Mouse (Mus musculus) cerebellum, adult 11-12 months (tissue): ENCODE measurements around the gene Arhgef1.

Source experiments
- DNase-seq: peaks from one replicate; pipeline ENCODE4 v3.0.0; 2022

Gene Arhgef1

DNA sequence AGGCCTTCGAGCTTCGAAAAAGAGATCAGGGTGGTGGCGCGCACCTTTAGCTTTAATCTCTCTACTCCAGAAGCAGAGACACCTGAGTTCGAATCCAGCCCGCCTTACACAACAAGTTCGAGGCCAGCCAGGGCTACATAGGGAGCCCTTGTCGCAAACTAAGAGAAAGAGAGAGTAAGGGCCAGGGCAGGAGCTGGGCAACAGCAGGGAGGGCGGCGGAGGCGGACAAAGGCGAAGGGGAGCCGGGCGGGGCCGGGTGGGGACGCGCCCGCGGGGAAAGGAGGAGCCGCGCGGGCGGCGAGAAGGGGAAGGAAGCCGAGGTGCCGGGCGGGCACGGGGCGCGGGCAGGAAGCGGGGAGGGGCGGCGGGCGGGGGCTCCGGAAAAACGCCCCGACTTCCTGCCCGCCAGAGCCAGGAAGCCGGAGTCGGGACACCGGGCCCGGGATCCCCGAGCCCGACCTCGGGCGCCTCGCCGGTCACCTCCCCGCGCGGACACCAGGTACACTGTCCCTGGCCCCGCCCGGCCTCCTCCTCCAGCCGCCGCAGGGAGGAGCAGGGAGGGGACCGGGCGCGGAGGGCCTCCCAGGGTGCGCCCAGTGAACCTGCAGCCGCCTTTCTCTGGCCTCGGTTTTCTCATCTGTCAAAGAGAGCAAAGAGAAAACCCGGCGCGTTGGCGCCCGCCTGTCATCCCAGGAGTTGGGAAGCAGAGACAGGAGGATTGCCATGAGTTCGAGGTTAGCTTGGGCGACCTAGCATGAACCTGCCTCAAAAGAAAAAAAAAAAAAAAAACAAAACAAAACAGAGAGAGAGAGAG is at the start of gene Arhgef1:
Arhgef1 (plus strand) TSS at position 283 of the 814 bp plus-strand sequence.
- peak; percentile 62 for DNase-seq

DNA sequence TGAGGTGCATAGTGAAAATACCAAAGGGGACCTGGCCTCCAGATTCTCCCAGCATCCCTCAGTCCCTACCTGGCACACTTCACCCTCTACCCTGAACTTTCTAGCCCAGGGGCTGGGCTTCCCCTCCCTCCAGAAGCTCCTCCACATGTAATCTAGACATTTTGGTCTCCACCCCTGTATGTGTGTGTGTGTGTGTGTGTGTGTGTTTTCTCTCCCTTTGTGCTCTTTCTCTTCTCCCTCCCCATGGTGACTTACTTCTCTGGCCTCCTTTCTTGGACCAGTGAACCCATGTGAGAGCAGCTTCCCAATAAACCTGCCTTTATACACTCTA is 49.5 kb upstream of the Arhgef1 start:
- no peak for DNase-seq

DNA sequence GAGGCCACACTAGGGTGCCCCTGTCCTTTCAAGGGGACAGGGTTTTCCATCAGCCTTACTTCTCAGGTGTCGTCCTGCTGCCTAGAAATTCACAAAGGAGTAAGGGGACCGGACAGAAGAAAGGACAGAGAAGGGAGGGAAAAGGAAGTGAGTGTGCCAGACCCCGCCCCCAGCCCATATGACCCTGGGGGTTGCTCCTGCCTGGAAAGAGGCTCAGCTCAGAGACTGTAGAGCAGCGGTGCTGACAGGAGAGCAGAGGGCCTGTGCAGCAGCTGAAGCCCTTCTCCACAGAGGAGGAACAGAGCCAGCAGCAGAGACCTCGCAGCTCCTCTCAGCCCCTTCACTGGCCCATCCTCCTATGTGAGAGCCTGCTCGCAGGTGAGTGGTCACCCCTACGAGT is 49.0 kb upstream of the Arhgef1 start:
- DNase-seq = no peak

DNA sequence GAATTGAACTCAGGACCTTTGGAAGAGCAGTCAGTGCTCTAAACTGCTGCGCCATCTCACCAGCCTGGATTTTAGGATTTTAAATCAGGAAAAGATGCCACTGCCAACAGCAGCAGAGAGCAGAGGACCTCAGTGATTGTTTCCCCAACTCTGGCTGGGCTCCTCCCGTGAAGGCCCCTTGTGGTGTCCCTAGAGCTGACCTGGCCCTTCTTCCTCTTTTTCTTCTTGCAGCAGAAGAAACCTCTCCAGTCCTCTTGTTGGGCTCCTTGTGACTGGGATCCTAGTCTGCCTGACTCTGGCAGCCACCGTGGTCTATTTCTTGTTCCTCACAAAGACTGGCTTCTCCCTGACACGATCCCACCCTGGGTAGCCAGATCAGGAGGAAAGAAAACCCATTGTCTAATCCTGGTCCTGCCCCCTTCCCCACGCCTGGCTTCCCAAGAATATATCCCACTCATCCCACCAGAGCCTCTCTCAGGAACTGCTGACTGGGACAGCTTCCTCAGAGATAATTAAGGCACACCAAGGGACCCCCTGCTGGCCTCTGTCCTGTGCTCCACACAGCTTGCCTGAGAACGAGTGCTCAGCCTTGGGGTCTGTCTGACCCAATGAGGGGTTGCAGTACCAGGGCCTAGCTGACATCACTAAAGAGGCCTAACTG is 46.1 kb upstream of the Arhgef1 start:
- no peak for DNase-seq

DNA sequence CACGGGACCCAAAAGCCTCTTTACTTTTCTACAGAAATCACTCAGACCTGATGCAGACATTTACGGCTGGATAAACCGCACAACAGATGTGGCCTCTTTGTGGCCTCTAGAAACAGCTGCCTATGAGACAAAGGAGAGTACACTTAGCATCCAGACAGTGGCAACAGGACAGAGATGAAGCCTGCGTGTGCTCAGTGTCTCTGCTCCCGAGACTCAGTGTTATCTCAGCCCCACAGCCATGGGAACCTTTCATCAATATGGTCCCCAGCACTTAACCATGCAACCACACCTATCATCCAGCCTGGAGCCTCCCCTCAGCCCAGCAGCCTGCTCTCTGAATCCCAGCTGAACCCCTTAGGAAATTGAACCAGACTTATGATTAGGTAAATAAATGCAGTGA is 43.5 kb upstream of the Arhgef1 start:
- no peak for DNase-seq

DNA sequence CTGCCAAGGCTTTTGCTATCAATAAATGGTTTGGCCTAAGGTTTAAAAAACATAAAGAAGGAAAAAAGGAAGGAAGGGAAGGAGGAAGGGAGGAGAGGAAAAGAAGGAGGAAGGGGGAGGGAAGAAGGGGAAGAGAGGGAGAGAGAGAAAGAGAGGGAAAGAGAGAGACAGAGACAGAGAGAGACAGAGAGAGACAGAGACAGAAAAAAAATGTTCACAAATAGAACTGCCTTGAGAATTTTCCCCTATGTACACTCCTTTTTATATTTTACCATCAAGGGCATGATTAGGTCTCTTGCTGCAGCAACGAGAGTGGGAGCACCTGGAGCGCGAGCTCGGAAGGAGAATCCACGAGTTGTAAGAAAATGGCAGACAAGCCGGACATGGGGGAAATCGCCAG is 40.8 kb upstream of the Arhgef1 start, which contains the start of gene Gm9844:
Gm9844 (plus strand) TSS at position 301 of the 400 bp plus-strand sequence.
- DNase-seq = no peak

DNA sequence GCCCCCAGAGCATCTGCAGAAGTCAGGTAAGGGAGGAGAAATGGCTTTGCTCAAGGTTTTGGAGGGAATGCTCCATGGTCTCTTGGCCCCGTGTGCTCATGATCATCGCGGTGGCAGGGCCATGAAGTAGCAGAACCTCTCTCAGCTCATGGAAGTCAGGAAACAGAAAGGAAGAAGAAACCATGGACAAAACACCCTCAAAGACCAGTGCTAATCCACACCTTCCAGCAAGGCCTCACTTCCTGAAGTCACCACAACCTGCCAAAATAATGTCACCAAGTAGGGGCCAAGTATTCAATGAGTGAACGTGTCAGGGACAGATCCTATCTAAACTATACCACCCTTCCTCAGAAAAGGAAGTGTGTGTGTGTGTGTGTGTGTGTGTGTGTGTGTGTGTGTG is 39.9 kb upstream of the Arhgef1 start:
- DNase-seq = no peak

DNA sequence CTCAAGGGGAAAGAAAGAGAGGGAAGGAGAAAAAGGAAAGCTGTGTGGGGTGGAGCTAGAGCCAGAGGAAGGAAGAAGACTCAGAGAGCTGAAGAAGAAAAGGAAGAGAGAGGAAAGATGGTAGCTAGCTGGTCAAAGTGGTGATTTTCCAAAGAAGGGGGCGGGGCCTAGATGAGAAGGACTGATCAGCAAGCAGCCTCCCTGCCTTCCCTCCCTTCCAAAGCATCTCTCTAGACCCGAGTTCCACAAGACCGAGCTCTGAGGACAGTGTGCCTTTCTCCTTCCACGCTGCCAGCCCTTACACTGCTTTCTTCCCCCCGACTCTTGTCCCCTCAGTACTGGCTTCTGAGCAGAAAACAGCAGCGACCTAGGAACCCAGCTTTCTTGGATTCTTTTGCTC is 38.6 kb upstream of the Arhgef1 start:
- DNase-seq = no peak

DNA sequence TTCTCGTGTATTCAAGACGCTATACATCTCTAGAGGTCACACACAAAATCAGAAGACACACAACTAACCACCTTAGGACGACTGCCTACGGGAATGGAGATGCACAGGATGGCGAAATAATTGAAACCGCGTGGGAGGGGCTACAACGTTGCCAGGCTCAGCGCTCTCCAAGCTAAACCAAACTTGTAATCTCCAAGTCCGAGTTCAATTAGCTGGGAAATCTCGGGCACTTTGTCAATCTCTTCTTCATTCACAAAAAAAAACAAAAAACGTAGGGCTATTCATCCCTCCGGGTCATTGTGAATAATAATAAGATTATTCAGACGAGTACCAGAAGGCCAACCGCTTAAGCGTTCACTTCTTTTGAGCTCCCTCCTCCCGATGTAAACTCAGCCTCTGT is 33.6 kb upstream of the Arhgef1 start:
- DNase-seq = no peak

DNA sequence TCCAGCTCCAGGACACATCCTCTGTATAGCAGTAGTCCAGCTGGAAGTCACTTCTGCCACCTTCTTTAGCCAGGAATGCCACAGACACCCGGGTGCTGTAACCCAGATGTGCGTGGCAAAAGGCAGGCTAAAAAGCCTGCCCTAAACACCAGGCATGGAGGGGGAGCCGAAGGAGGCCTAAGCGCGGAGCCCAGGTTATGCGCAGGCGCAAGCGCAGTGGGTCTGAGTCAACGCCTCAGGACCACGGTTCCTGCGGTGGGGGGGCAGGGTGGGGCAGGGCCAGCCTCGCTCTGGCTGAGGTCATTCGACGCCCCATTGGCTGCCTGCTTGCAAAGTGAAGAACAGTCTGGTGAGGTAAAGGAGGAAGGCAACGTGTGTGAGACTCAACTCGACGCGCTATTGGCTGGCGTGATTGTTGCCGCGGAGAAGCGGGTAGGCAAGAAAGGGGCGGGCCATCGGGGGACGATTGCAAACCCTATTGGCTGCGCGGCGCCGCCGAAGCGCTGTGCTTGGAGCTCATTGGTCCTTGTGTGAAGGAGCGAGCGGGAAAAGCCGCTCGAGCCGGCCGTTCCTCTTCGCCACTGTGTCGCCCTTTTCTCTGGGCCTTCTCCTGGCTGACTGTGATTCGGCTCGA is 33.1 kb upstream of the Arhgef1 start, which contains the start of the genes Lypd4 and Dmrtc2:
Lypd4 (minus strand) TSS at position 410 of the 634 bp plus-strand sequence.
Dmrtc2 (plus strand) TSS at position 526 of the 634 bp plus-strand sequence.
- DNase-seq = no peak

DNA sequence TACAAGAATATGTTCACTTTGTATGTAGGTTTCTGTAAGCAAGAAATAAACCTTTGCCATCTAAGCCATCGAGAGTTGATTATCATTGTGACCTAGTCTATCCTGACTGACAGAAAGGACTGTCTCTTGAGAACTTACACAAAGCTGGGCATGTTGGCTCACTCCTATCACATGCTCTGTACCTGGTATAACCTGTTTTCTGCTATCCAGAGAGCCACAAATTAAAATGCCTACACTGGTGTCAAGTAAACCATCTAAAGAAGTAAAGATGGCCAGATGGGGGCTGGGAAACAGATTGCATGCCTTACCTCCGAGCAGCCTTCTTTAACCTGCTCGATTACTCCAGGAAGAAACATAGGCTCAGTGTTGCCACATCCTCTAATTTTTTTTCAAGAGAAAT is 25.1 kb upstream of the Arhgef1 start:
- DNase-seq = no peak

DNA sequence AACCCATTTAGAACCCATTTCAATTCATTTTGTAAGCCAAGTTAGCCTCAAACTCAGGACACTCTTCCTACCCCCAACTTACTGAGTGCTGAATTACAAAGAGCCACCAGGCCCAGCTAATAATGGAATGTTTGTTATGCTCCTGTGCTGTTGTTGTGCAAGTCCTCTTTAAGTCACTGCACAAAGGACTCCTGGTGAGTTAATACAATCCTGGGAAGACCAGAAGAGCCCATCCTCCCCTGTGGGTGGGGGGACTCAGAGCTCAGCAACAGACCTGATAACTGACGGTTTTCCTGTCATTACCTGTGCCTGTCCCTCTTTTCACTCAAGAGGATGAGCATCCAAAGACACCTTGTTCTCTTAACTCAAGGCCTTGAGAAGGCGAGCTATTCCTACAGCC is 23.1 kb upstream of the Arhgef1 start:
- DNase-seq = no peak

DNA sequence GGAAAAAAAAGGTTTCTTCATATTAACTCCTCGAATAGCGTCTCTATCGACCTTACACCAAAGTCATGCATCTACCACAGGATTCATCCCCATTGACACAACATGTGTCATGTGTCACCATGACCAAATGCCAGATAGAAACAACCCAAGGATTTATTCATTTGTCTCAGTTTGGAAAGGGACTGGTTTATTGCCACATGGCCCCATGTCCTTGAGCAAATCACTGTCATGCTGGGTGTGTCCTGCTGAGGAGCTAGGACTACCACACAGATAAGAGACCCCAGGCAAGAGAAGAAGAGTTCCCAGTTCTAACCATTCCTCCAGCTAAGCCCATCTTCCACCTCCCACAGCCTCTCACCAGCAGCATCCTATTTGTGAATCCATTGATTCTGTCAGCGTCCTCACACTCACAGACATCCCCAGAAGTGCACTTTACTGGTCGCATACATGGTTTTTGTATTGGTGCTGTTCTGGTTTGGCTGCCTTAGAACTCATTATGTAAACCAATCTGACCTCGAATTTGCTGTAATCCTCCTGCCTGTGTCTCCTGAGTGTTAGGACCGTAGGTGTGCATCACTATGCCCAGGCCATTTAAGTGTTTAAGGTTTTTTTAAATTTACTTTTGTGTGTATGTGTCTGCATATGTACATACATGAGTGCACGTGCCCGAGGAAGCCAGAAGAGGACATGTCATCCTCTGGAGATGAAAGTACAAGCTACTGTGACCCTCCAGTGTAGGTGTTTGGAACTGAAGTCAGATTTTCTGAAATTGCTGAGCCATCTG is 20.1 kb upstream of the Arhgef1 start:
- DNase-seq = peak; percentile 55

DNA sequence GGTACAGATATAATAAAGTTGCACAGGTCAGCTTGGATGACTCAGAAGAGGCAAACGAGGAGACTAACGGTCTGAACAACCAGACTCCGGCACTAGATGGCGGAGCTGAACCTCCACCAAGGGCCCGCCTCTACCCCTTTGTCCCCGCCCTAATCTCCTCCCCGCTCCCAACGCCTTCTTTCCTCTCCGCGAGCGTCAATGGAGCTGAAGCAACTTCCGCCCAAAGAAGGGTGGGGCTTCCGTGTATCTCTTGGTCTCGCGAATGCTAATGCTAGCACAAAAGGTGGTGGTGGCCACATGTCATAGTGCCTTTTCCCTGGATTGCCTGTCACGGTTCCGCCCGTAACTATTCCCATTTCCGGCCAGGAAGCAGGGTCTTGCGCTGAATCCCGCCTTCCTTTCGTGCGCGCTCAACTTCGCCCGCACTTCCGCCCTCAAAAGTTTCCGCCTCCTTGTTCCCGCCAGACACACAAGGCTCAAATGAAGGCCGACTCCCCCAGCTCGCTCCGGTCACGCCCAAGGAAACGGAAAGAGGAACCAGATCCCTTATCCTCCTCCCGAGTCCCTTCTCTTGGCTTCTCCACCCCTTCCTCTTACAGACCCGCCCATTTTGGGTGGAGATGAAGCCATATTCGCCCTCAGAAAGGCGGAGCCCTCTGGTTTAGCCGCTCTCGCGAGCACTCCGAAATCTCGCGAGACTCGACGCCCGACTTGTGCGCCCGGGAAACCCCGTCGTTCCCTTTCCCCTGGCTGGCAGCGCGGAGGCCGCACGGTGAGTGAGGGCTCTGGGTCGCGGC is 18.6 kb upstream of the Arhgef1 start, which contains the start of gene Rps19:
Rps19 (plus strand) TSS at position 476 of the 797 bp plus-strand sequence.
- peak; percentile 99 for DNase-seq

DNA sequence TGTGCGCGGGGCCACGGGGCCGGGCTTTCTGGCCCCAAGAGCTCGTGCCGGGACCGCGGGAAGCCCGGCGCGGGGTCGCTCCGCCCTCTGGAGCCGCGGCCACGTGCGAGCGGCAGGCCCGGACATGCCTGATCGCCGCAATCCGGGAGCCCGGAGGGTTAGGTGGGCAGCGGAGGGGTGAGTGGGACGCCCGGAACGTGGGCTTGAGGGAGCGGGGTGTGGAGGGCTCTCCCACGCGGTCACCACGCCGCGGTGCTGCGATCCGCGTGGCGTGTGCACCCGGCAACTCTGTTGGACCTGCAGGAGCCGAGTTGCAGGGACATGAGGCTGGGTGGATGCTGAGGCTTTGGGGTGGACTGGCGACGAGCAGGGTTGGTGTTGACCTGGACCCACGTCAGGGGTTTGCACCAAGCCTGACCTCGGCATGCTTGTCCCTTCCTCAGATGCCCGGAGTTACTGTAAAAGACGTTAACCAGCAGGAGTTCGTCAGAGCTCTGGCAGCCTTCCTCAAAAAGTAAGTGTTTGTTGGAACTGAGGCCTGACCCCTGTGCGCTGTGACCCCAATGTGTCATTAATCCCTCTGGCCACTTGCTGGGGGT is 17.9 kb upstream of the Arhgef1 start:
- peak; percentile 78 for DNase-seq

DNA sequence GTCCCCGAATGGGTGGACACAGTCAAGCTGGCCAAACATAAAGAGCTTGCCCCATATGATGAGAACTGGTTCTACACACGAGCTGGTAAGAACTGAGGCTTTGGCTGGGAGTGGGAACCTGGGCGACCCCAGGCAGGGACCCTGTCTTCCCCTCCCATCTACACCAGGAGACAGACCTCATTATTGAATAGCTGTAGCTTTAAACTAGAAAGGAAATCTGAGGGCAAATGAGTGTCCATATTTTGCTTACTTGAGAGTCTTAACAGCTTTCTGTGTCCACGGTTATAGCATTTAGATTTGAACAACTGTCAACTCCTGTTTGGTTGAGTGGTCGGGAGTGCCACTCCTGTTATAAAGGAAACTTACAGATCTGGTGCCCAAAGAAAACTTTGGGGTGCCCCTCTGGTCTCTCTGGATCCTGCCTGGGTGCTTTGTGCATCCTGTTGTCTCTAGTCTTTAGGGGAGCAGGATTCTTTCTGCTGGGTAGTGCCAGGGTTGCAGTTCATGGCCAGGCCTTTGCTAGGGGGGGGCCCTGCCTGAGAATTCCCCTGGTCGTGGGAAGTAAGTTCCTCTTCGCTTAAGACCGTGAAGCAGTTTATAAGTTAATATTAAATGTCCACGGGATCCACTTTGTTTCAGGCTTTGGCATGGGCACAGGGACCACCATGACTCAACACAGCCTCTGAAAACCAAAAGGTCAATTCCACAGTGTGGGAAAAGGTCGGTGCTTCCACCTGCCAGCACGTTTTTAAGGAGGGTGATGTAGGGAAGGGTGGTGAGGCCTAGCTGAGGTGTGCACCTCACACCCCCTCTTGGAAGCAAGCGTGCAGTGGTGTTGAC is 17.0 kb upstream of the Arhgef1 start:
- DNase-seq = peak; percentile 60

DNA sequence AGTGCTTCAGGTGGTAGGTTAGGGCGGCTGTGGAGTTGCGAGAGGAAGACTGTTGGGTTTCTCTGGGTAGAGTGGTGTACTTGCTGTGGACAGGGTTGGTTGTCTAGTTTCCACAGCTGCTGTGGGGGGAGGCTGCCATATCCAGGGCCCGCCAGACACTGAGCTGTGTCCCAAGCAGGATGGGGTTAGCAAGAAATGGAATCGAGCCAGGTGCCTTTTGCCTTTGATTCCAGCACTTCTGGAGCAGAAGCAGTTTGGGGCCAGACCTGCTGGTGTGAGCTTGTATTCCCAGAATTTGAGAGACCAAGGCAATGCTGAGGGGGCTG is 16.4 kb upstream of the Arhgef1 start:
- no peak for DNase-seq

DNA sequence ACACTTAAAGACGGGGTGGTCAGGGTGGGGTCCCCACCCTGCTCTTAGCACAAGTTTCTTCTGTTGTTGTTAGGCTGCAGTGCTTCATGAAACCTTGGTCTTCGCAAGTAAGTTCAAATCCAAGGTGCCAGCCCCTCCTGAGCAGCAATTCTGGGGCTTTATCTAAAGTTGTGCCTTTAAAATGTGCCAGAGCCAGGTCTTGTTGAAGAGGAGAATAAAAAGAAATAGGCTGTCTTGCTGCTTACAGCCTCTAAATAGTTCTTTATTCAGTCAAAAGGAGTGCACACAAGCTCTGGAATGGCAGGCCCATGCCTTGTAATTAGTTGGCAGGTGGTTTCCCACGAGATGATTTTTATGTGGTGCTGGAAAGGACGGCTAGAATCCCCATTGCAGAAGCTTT is 15.6 kb upstream of the Arhgef1 start:
- peak; percentile 15 for DNase-seq

DNA sequence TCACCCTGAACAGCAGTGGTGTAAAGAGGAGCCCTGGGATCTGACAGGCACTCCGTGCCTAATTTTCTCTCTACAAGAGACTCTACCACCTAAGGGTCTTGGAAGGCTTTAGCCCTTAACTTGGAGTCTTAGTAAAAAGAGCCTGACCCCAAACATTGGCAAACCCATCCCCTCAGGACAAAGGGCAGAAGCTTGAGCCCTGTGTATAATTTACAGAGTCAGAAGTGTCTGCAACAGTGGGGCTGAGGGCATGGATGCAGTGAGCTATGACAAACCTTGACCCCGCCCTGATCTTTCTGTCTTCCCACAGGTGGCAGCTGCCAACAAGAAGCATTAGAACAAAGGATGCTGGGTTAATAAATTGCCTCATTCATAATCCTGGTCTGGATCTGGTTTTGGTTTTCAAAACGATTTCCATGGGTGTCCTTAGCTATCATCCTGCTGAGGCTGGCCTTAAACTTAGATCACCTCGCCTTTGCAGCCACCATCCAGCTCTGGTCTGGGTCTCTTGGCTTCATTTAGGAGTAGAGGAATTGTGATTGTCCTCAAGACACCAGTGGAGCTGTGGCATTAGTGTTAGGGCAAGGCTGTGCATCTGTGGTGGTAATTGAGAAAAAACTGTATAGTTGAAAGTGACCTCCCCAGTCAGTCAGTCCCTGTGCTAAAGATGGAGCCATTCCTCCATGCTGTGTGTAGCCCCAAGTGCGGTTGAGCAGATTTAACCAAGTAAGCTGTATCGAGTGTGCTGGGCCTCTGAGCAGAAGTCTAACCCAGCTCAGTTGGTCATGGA is 13.1 kb upstream of the Arhgef1 start:
- no peak for DNase-seq
